Mouse (Mus musculus) liver, postnatal 0 days (tissue): ENCODE data around the gene Mapk12.

Experiments used
- CTCF ChIP-seq: sonication (generic); IDR thresholded peaks from 2 replicates; pipeline ENCODE4 v1.5.1; 2016; ENCODE audit warnings: antibody characterized with exemption, low read depth
- EP300 ChIP-seq: IDR thresholded peaks from 2 replicates; pipeline ENCODE4 v1.6.1; 2016; ENCODE audit warnings: antibody characterized with exemption, low read depth, mild to moderate bottlenecking

GRCm38 (mm10) chr15:89092181-89092580 is 48.3 kb downstream of the Mapk12 start:
- no peak for TF ChIP-seq CTCF
- no peak for TF ChIP-seq EP300
